Mouse (Mus musculus) limb, embryonic 15.5 days (tissue): ENCODE measurements around the gene Tex22. TPM values are rescaled to one million over a fixed set of nuclear protein-coding genes. Genes with fewer than 3 reads are reported as not detected.

Source experiments
- ATAC-seq: fragments of 200-750 bp; cut with Nextera tagmentation; 2 replicates; pipeline ENCODE4 v1.8.0; 2017; ENCODE audit warnings: low read depth, moderate TSS enrichment; ENCODE audit not compliant: insufficient number of reproducible peaks, low FRiP score, low TSS enrichment
- H3K27ac ChIP-seq: fragments of 300-500 bp; sonication (generic); 2 replicates; pipeline ENCODE4 v1.5.1; 2015; ENCODE audit warnings: moderate library complexity, mild to moderate bottlenecking, inconsistent platforms
- H3K27me3 ChIP-seq: fragments of 300-500 bp; sonication (generic); 2 replicates; pipeline ENCODE4 v1.6.1; 2015; ENCODE audit warnings: inconsistent platforms
- H3K36me3 ChIP-seq: fragments of 300-500 bp; sonication (generic); 2 replicates; pipeline ENCODE4 v1.6.1; 2015; ENCODE audit warnings: inconsistent platforms
- H3K4me1 ChIP-seq: fragments of 300-500 bp; sonication (generic); 2 replicates; pipeline ENCODE4 v1.6.1; 2015; ENCODE audit warnings: inconsistent platforms
- H3K4me2 ChIP-seq: fragments of 300-500 bp; sonication (generic); 2 replicates; pipeline ENCODE4 v1.6.1; 2015; ENCODE audit warnings: mild to moderate bottlenecking, inconsistent platforms
- H3K4me3 ChIP-seq: fragments of 300-500 bp; sonication (generic); 2 replicates; pipeline ENCODE4 v1.5.1; 2015; ENCODE audit warnings: mild to moderate bottlenecking, inconsistent platforms
- H3K9ac ChIP-seq: fragments of 300-500 bp; sonication (generic); 2 replicates; pipeline ENCODE4 v1.6.1; 2015; ENCODE audit warnings: inconsistent platforms
- H3K9me3 ChIP-seq: fragments of 300-500 bp; sonication (generic); 2 replicates; pipeline ENCODE4 v1.6.1; 2016; ENCODE audit warnings: inconsistent platforms
- WGBS: fragments of 180-500 bp; shearing (Covaris S2); methylation state at CpG from one replicate; pipeline ENCODE4 v1.1.7; 2015; 5-methylcytosine and 5-hydroxymethylcytosine counted together
- polyA plus RNA-seq: library from polyadenylated mRNA; unstranded; fragments of >200 nt; fragmentation: Nextera tagmentation; extraction: Ambion mirVana; gene quantifications from 2 replicates; pipeline ENCODE4 v1.2.1, GENCODE M21; 2015

The Tex22 gene
- polyA plus RNA-seq, 1 experiment from 2014 or later = not detected

GRCm38 (mm10) chr12:113089107-113089506, 14.8 kb downstream of the Tex22 start:
- no peak overlapping the region for H3K4me2 ChIP-seq
- H3K36me3 ChIP-seq = no peaks in the 10 kb centered on the region
- H3K9ac ChIP-seq = no peak overlapping the region
- WGBS = 87% methylated on average over 6 of the region's 6 CpGs
- ATAC-seq = no peak
- no peak overlapping the region for H3K4me3 ChIP-seq
- H3K4me1 ChIP-seq = no peaks in the 10 kb centered on the region
- H3K27ac ChIP-seq = no peak overlapping the region
- H3K9me3 ChIP-seq = no peaks in the 10 kb centered on the region
- no peaks in the 10 kb centered on the region for H3K27me3 ChIP-seq

- 84% methylated on average over 17 of the region's 17 CpGs for WGBS
- no peak for ATAC-seq
- H3K4me1 ChIP-seq = no peaks in the 10 kb centered on the region
- H3K9ac ChIP-seq = no peak overlapping the region
- H3K9me3 ChIP-seq = no peaks in the 10 kb centered on the region
- no peaks in the 10 kb centered on the region for H3K27me3 ChIP-seq
- H3K36me3 ChIP-seq = no peaks in the 10 kb centered on the region
- H3K27ac ChIP-seq = no peak overlapping the region
- no peak overlapping the region for H3K4me3 ChIP-seq
- H3K4me2 ChIP-seq = no peak overlapping the region
These were observed 15.8 kb downstream of the Tex22 start for GRCm38 (mm10) chr12:113090053-113090452.

- H3K9ac ChIP-seq = no peak overlapping the region
- 0 out of 2 replicates have a peak, but pooled peaks cover 4% of the 10 kb centered on the region for H3K36me3 ChIP-seq
- H3K27ac ChIP-seq = no peak overlapping the region
- peaks cover 41% of the 10 kb centered on the region for H3K4me1 ChIP-seq
- no peaks in the 10 kb centered on the region for H3K9me3 ChIP-seq
- H3K27me3 ChIP-seq = no peaks in the 10 kb centered on the region
- ATAC-seq = no peak
- 78% methylated on average over 5 of the region's 5 CpGs for WGBS
- peak overlapping the region; percentile 95 for H3K4me3 ChIP-seq
- peak overlapping the region; percentile 91; the same call in 1 of the 2 replicates for H3K4me2 ChIP-seq
These were observed 22.7 kb downstream of the Tex22 start for GRCm38 (mm10) chr12:113097040-113097439.

DNA sequence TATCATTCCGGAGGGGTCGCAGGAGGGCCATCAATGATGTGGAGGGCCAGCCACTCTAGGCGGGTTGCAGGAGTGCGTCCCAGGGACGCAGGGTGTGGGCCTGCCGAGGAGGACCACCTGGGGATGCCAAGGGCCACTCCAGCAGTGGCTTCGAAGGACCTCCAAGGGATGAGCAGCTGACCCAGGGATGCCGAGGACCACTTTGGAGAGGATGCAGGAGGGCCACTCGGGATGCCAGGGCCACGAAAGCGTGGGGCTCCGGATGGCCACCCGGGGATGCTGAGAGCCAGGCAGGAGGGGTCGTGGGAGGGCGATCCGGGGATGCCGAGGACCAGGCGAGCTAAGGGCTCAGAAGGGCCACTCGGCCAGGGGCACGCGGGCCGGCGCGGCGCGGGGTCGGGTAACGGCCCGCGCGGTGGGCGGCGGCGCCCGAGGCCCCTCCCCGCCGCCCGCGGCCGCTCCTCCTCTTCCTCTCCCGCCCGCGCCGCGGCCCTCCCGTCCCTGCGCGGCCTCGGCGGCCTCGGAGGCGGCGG, 23.5 kb downstream of the Tex22 start, which contains the start of gene Mta1:
Mta1 (plus strand) TSS at position 530 of the 533 bp plus-strand sequence.
- no peaks in the 10 kb centered on the region for H3K9me3 ChIP-seq
- peak within 1 kb of the TSS; percentile 95 for H3K4me3 ChIP-seq
- WGBS = 3% methylated on average over 21 of the region's 53 CpGs
- peak within 1 kb of the TSS; percentile 91 for H3K4me2 ChIP-seq
- H3K36me3 ChIP-seq = 0 out of 2 replicates have a peak, but pooled peaks cover 6% of the 10 kb centered on the region
- peaks cover 48% of the 10 kb centered on the region for H3K4me1 ChIP-seq
- no peaks in the 10 kb centered on the region for H3K27me3 ChIP-seq
- H3K27ac ChIP-seq = peak within 1 kb of the TSS; percentile 88
- peak within 1 kb of the TSS; percentile 96 for H3K9ac ChIP-seq
- peak; percentile 42; the same call in 1 of the 2 replicates for ATAC-seq

DNA sequence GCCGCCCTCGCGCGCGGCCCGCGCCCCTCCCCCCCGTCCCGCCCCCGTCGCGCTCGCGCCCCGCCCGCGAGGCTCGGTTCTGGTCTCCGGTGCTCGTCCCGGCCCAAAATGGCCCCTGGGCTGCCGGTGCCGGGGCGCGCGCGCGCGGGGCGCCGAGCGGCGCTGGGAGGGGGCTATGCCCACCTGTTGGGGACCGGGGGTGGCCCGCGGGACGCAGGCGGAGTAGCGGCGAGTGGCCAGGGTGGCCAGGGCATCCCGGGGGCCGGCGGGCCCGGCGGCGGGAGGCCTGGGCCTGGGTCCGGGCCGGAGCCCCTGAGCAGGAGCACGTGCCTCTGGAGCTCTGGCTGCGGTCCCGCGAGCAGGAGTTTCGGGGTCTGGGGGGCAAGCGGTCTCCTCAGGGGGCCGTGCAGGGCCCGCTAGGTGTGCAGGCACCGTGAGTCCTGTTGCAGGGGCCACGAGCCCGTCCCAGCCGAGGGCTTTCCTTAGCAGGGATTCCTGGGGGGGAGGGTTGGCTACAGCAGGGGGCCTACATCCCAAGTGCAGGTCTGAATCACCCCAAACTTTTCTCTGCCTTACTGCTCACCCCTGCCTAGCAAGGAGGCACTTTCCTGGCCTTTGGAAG, 24.3 kb downstream of the Tex22 start:
- H3K4me3 ChIP-seq = peak overlapping the region; percentile 95
- H3K4me1 ChIP-seq = peaks cover 56% of the 10 kb centered on the region
- H3K27me3 ChIP-seq = no peaks in the 10 kb centered on the region
- H3K9me3 ChIP-seq = no peaks in the 10 kb centered on the region
- H3K9ac ChIP-seq = peak overlapping the region; percentile 96
- under 1% methylated on average over 36 of the region's 60 CpGs for WGBS
- 0 out of 2 replicates have a peak, but pooled peaks cover 9% of the 10 kb centered on the region for H3K36me3 ChIP-seq
- H3K4me2 ChIP-seq = peak overlapping the region; percentile 85
- ATAC-seq = no peak
- H3K27ac ChIP-seq = peak overlapping the region; percentile 88

DNA sequence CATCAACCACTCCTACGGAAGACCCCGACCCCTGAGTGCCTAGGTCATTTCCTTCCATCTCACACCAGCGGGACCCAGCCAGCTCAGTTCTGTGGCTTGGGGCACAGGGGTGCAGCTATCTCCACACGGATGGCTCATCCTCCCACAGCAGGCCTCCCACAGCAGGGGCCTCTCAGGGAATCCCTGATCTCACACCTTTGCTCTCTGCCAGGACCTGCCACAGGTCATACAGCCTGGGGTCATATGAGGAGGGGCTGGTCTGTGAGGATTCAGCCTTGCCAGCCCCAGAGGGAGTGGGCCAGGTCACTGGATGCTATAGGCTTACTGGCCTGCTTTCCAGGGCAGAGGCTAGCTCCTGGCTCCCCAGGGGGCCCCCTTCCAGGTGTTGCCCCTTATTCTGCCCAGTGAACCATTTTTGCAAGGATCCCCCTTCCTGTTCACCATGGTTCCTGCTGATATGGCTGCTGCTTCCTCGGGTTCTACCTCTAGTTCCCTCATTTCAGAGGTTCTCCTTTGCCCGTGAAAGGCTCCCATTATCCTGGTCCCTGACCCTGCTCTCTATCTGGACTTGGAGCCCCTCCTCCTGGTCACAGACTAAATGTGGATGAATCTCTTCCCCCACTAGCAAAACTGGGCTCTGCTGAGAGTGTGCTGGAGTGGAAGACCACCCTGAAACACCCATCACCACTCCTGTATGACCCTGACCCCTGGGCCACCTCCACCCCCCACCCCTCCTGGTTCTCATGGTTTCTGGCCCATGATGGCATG, 25.4 kb downstream of the Tex22 start:
- Histone ChIP-seq H3K4me2 (peak overlapping the region; percentile 85), H3K27me3 (no peaks in the 10 kb centered on the region), H3K9ac (peak overlapping the region; percentile 96), H3K36me3 (0 out of 2 replicates have a peak, but pooled peaks cover 9% of the 10 kb centered on the region), H3K4me1 (peaks cover 63% of the 10 kb centered on the region), H3K9me3 (no peaks in the 10 kb centered on the region), H3K4me3 (peak overlapping the region; percentile 95), H3K27ac (no peak overlapping the region; the same call in 1 of the 2 replicates)
- no peak for ATAC-seq
- WGBS = 27% methylated on average over 6 of the region's 6 CpGs

DNA sequence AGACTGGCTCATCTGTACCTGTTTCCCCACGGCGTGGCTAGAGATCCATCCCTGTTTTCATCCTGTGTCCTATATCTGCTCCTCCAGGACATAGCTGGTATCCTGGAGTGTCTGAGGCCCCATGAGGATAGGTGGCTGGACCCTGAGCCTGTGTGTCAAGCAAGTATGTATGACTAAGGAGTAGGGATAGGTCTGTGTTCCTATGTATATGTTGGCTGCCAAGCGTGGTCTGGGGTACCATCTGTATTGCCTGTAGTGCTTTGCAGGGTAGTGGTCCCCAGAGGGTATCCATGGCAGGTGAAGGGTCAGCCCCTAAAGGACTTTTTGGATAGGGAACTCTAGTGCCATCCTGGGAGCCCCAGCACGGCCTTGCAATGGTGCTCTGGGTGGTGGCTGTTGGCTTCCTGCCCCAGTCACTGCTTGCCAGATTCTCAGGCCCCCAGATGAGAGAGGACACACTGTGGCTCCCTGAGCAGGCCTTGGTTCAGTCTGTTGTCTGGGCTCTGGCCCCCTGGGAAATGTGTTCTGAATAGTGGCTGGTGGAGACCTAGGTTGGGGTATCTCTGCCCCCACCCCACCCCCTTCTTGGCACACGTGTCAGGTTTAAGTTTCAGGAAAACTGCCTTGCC, 26.3 kb downstream of the Tex22 start:
- no peak overlapping the region for H3K4me3 ChIP-seq
- no peaks in the 10 kb centered on the region for H3K9me3 ChIP-seq
- H3K4me2 ChIP-seq = peak overlapping the region; percentile 85; the same call in 1 of the 2 replicates
- ATAC-seq = no peak
- peaks cover 63% of the 10 kb centered on the region for H3K4me1 ChIP-seq
- H3K27me3 ChIP-seq = no peaks in the 10 kb centered on the region
- no peak overlapping the region for H3K9ac ChIP-seq
- 67% methylated on average over 5 of the region's 5 CpGs for WGBS
- 0 out of 2 replicates have a peak, but pooled peaks cover 14% of the 10 kb centered on the region for H3K36me3 ChIP-seq
- H3K27ac ChIP-seq = peak overlapping the region; percentile 27

DNA sequence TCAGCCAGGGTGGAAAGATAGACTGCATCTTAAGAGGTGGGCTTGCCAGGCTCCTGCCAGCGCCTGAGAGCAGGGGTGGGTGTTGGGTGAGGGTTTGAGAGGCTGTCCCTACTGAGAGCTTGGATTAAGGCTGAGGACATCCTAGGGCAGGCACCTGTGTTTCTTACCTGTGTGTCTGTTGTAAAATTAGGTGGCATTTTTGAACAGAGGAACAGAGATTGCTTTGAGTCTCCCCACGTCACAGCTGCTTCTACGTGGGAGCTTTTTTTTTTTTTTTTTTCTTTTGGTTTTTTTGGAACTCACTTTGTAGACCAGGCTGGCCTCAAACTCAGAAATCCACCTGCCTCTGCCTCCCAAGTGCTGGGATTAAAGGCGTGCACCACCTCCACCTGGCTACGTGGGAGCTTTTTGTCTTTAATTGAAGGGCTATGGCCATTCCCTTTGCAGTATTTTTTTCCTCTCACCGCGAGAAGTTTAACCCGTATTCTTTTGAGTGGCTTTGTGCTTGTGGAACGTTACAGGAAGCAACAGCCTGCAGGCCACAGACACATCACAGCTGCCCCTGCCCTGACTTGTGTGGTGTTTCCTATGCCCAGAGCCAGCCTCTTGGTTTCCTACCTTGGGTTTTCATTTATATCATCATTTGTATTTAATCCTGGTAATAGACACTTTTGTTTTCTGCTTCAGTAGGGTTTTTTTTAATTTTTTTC, 27.1 kb downstream of the Tex22 start:
- no peak for ATAC-seq
- 74% methylated on average over 9 of the region's 9 CpGs for WGBS
- 0 out of 2 replicates have a peak, but pooled peaks cover 17% of the 10 kb centered on the region for H3K36me3 ChIP-seq
- no peaks in the 10 kb centered on the region for H3K27me3 ChIP-seq
- peaks cover 63% of the 10 kb centered on the region for H3K4me1 ChIP-seq
- H3K9ac ChIP-seq = no peak overlapping the region
- H3K9me3 ChIP-seq = no peaks in the 10 kb centered on the region
- H3K4me2 ChIP-seq = no peak overlapping the region
- peak overlapping the region; percentile 27; the same call in 1 of the 2 replicates for H3K27ac ChIP-seq
- H3K4me3 ChIP-seq = no peak overlapping the region

GRCm38 (mm10) chr12:113102461-113102860, 28.2 kb downstream of the Tex22 start:
- Histone ChIP-seq H3K36me3 (0 out of 2 replicates have a peak, but pooled peaks cover 17% of the 10 kb centered on the region), H3K4me3 (no peak overlapping the region), H3K4me2 (no peak overlapping the region), H3K27ac (no peak overlapping the region), H3K27me3 (no peaks in the 10 kb centered on the region), H3K4me1 (peaks cover 64% of the 10 kb centered on the region), H3K9ac (no peak overlapping the region), H3K9me3 (no peaks in the 10 kb centered on the region)
- WGBS = 64% methylated on average over 6 of the region's 6 CpGs
- ATAC-seq = no peak

- no peak overlapping the region for H3K4me3 ChIP-seq
- H3K36me3 ChIP-seq = 0 out of 2 replicates have a peak, but pooled peaks cover 20% of the 10 kb centered on the region
- WGBS = 80% methylated on average over 8 of the region's 8 CpGs
- no peak for ATAC-seq
- no peak overlapping the region for H3K27ac ChIP-seq
- H3K4me1 ChIP-seq = peaks cover 64% of the 10 kb centered on the region
- no peaks in the 10 kb centered on the region for H3K27me3 ChIP-seq
- no peak overlapping the region for H3K4me2 ChIP-seq
- no peaks in the 10 kb centered on the region for H3K9me3 ChIP-seq
- H3K9ac ChIP-seq = no peak overlapping the region
These were observed 29.6 kb downstream of the Tex22 start for GRCm38 (mm10) chr12:113103846-113104451.

GRCm38 (mm10) chr12:113106386-113106785, 32.1 kb downstream of the Tex22 start:
- H3K36me3 ChIP-seq = 0 out of 2 replicates have a peak, but pooled peaks cover 16% of the 10 kb centered on the region

More at GRCm38 (mm10) chr12:113106386-113106785, 32.1 kb downstream of the Tex22 start:
- no peaks in the 10 kb centered on the region for H3K27me3 ChIP-seq
- H3K27ac ChIP-seq = no peak overlapping the region
- no peak overlapping the region for H3K4me3 ChIP-seq
- no peak for ATAC-seq
- no peak overlapping the region for H3K4me2 ChIP-seq
- H3K9ac ChIP-seq = no peak overlapping the region
- no peaks in the 10 kb centered on the region for H3K9me3 ChIP-seq
- WGBS = 61% methylated on average over 6 of the region's 6 CpGs
- H3K4me1 ChIP-seq = peaks cover 55% of the 10 kb centered on the region
